Mouse (Mus musculus) limb, embryonic 15.5 days (tissue): ENCODE measurements around the gene Fam173a. TPM values are rescaled to one million over a fixed set of nuclear protein-coding genes. Genes with fewer than 3 reads are reported as not detected.
"Not testable (repeated sequence)": the region's sequence is repeated elsewhere in the genome, so short reads cannot be mapped to it uniquely, and the experiment has no call there.

Experiments
- ATAC-seq: fragments of 200-750 bp; cut with Nextera tagmentation; 2 replicates; pipeline ENCODE4 v1.8.0; 2017; ENCODE audit warnings: low read depth, moderate TSS enrichment; ENCODE audit not compliant: insufficient number of reproducible peaks, low FRiP score, low TSS enrichment
- H3K27ac ChIP-seq: fragments of 300-500 bp; sonication (generic); 2 replicates; pipeline ENCODE4 v1.5.1; 2015; ENCODE audit warnings: moderate library complexity, mild to moderate bottlenecking, inconsistent platforms
- H3K27me3 ChIP-seq: fragments of 300-500 bp; sonication (generic); 2 replicates; pipeline ENCODE4 v1.6.1; 2015; ENCODE audit warnings: inconsistent platforms
- H3K36me3 ChIP-seq: fragments of 300-500 bp; sonication (generic); 2 replicates; pipeline ENCODE4 v1.6.1; 2015; ENCODE audit warnings: inconsistent platforms
- H3K4me1 ChIP-seq: fragments of 300-500 bp; sonication (generic); 2 replicates; pipeline ENCODE4 v1.6.1; 2015; ENCODE audit warnings: inconsistent platforms
- H3K4me2 ChIP-seq: fragments of 300-500 bp; sonication (generic); 2 replicates; pipeline ENCODE4 v1.6.1; 2015; ENCODE audit warnings: mild to moderate bottlenecking, inconsistent platforms
- H3K4me3 ChIP-seq: fragments of 300-500 bp; sonication (generic); 2 replicates; pipeline ENCODE4 v1.5.1; 2015; ENCODE audit warnings: mild to moderate bottlenecking, inconsistent platforms
- H3K9ac ChIP-seq: fragments of 300-500 bp; sonication (generic); 2 replicates; pipeline ENCODE4 v1.6.1; 2015; ENCODE audit warnings: inconsistent platforms
- H3K9me3 ChIP-seq: fragments of 300-500 bp; sonication (generic); 2 replicates; pipeline ENCODE4 v1.6.1; 2016; ENCODE audit warnings: inconsistent platforms
- WGBS: fragments of 180-500 bp; shearing (Covaris S2); methylation state at CpG from one replicate; pipeline ENCODE4 v1.1.7; 2015; 5-methylcytosine and 5-hydroxymethylcytosine counted together
- microRNA-seq: library from miRNA; unstranded; fragments of <30 nt; microRNA quantifications from one replicate; pipeline ENCODE4, GENCODE M21; 2016
- polyA plus RNA-seq: library from polyadenylated mRNA; unstranded; fragments of >200 nt; fragmentation: Nextera tagmentation; extraction: Ambion mirVana; gene quantifications from 2 replicates; pipeline ENCODE4 v1.2.1, GENCODE M21; 2015

Gene Fam173a
- polyA plus RNA-seq, 1 experiment from 2014 or later, result 85.7 TPM

- no peaks in the 10 kb centered on the region; the same call in none of the 2 replicates for H3K4me1 ChIP-seq
- H3K9me3 ChIP-seq, result no peaks in the 10 kb centered on the region
- H3K27me3 ChIP-seq, result no peaks in the 10 kb centered on the region
- H3K4me2 ChIP-seq, result no peak overlapping the region
- 0 out of 2 replicates have a peak overlapping the region, but pooled peaks have one; percentile 14 for H3K9ac ChIP-seq
- H3K4me3 ChIP-seq, result no peak overlapping the region
- no peak for ATAC-seq
- WGBS, result 28% methylated on average over 5 of the region's 5 CpGs
- no peak overlapping the region for H3K27ac ChIP-seq
- no peaks in the 10 kb centered on the region for H3K36me3 ChIP-seq
Observed at GRCm38 (mm10) chr17:25751446-25751845, 41.3 kb downstream of the Fam173a start.

GRCm38 (mm10) chr17:25749314-25749713 is 43.4 kb downstream of the Fam173a start:
- Histone ChIP-seq H3K36me3 (no peaks in the 10 kb centered on the region), H3K27ac (no peak overlapping the region), H3K4me1 (no peaks in the 10 kb centered on the region; the same call in none of the 2 replicates), H3K4me2 (no peak overlapping the region), H3K27me3 (no peaks in the 10 kb centered on the region), H3K9ac (no peak overlapping the region), H3K4me3 (no peak overlapping the region), H3K9me3 (no peaks in the 10 kb centered on the region)
- ATAC-seq, result no peak
- WGBS, result 86% methylated on average over 6 of the region's 6 CpGs

DNA sequence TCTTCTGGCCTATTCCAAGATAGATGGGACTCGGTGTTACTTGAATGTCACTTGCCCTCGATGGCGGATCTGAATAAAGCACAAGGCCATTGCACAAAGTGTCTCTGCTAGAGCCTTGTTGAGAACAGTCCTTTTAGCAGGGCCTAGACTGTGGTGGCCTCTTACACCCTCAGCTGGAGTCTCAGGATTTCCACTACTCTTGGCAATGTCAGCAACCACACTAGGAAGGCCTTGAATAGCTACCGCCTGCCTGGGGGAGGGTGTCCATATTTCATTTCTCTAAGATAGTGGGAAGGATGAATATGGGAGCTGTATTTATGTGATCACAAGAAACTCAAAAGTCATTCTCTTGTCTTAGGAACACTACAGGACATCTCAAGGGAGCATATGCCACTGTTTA is 44.5 kb downstream of the Fam173a start:
- ATAC-seq, result no peak
- Histone ChIP-seq H3K9me3 (no peaks in the 10 kb centered on the region), H3K4me1 (no peaks in the 10 kb centered on the region; the same call in none of the 2 replicates), H3K9ac (no peak overlapping the region), H3K4me2 (no peak overlapping the region), H3K27ac (no peak overlapping the region), H3K4me3 (no peak overlapping the region), H3K27me3 (no peaks in the 10 kb centered on the region), H3K36me3 (no peaks in the 10 kb centered on the region)
- WGBS, result 92% methylated on average over 4 of the region's 4 CpGs

DNA sequence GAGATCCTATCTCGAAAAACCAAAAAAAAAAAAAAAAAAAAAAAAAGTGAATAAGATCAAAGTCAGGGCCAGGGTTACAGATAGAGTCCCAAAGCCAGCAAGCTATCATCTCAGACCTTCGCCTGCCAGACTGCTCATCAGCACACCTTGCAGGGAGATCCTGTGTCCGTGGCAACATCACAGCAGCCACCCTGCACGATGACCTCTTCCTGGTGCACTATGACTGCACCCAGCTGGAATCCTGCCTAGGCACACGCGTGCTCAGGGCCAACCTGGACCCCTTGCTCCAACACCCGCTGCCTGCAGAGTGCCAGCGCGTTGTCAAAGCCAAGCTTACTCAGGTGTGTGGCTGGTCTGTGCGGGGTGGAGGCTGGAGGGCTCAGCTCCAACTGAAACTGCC is 48.4 kb downstream of the Fam173a start:
- no peak overlapping the region for H3K4me2 ChIP-seq
- ATAC-seq, result no peak
- no peak overlapping the region for H3K27ac ChIP-seq
- H3K9me3 ChIP-seq, result no peaks in the 10 kb centered on the region
- H3K36me3 ChIP-seq, result no peaks in the 10 kb centered on the region
- H3K4me3 ChIP-seq, result no peak overlapping the region
- H3K9ac ChIP-seq, result no peak overlapping the region
- WGBS, result 76% methylated on average over 10 of the region's 10 CpGs
- no peaks in the 10 kb centered on the region for H3K27me3 ChIP-seq
- no peaks in the 10 kb centered on the region for H3K4me1 ChIP-seq

DNA sequence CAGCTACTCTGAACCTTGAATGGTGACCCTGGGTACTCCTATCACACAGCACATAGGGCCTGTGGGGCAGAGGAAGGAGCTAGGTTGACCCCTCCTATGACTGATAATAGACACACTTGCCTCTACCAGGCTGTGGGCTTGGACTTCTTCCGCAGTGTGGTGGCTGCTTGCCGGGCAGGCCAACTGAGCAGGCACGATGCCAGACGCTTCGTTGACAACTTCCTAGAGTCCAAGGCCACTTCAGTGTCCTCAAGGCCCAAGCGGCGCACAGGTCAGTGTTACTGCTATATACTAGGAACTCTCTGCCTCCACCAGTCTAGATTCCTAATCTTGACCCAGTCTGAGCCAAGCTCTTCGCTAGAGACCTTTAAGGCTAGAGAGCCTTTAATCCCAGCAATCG is 48.9 kb downstream of the Fam173a start:
- no peak overlapping the region for H3K27ac ChIP-seq
- WGBS, result 87% methylated on average over 9 of the region's 9 CpGs
- no peaks in the 10 kb centered on the region for H3K9me3 ChIP-seq
- ATAC-seq, result no peak
- no peak overlapping the region for H3K4me3 ChIP-seq
- H3K36me3 ChIP-seq, result no peaks in the 10 kb centered on the region
- H3K4me2 ChIP-seq, result no peak overlapping the region
- peaks cover 2% of the 10 kb centered on the region; the same call in 1 of the 2 replicates for H3K27me3 ChIP-seq
- no peak overlapping the region for H3K9ac ChIP-seq
- H3K4me1 ChIP-seq, result no peaks in the 10 kb centered on the region

DNA sequence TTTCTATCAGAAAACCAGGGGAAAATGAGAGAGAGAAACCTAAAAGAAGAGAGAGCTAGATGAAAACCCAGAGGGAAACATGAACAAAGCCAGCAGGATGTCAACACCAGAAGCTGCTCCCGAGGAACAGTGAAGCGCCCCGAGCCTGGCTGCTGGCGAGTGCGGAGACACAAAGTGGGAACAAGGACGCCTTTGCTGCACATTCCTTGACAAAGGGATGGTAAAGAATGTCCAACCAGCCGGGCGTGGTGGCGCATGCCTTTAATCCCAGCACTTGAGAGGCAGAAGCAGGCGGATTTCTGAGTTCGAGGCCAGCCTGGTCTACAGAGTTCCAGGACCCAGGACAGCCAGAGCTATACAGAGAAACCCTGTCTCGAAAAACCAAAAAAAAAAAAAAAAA is 51.2 kb downstream of the Fam173a start:
- not testable (repeated sequence) for H3K9ac ChIP-seq, H3K36me3 ChIP-seq, H3K9me3 ChIP-seq, H3K4me1 ChIP-seq, H3K4me2 ChIP-seq, H3K27ac ChIP-seq, ATAC-seq, H3K4me3 ChIP-seq, H3K27me3 ChIP-seq
- WGBS, result 74% methylated on average over 12 of the region's 12 CpGs

Small RNAs within 50 kb of the gene (microRNA-seq; reads per million reads assigned to microRNA genes)
- not detected for gene Gm25083
- not detected for gene Mir3082
- gene Mir6966, result 0.61 reads per million

Other genes starting within 250 kb of the Fam173a start
- 10.9 and 14.7 TPM in 2 replicates for gene Sox8, start 222.2 kb downstream of the Fam173a start, polyA plus RNA-seq
- 28.8 and 30.5 TPM in 2 replicates for gene Lmf1, start 213.8 kb downstream of the Fam173a start, polyA plus RNA-seq
- 4.8 and 6.1 TPM in 2 replicates for gene Gng13, start 75.7 kb downstream of the Fam173a start, polyA plus RNA-seq
- 20.9 and 21.2 TPM in 2 replicates for gene Chtf18, start 65.5 kb downstream of the Fam173a start, polyA plus RNA-seq
- gene Rpusd1, start 65.2 kb downstream of the Fam173a start, polyA plus RNA-seq, result 22.8 and 23.3 TPM in 2 replicates
- gene Mslnl, start 56.9 kb downstream of the Fam173a start, polyA plus RNA-seq, result 0.13 and 0.17 TPM in 2 replicates
- 38.4 and 40.6 TPM in 2 replicates for gene Msln, start 38.5 kb downstream of the Fam173a start, polyA plus RNA-seq
- 26.7 and 27.2 TPM in 2 replicates for gene Narfl, start 19.1 kb downstream of the Fam173a start, polyA plus RNA-seq
- gene Haghl, start 7.2 kb downstream of the Fam173a start, polyA plus RNA-seq, result 53.2 and 54.4 TPM in 2 replicates
- gene Ccdc78, start 6.3 kb downstream of the Fam173a start, polyA plus RNA-seq, result 0.09 and 0.14 TPM in 2 replicates
- 0.56 and 0.58 TPM in 2 replicates for gene AC134908.4, start 2.8 kb upstream of the Fam173a start, polyA plus RNA-seq
- 39.1 and 40.0 TPM in 2 replicates for gene Metrn, start 4.2 kb upstream of the Fam173a start, polyA plus RNA-seq
- gene Fbxl16, start 16.2 kb upstream of the Fam173a start, polyA plus RNA-seq, result 2.0 and 2.7 TPM in 2 replicates
- 24.6 and 26.5 TPM in 2 replicates for gene Wdr24, start 30.7 kb upstream of the Fam173a start, polyA plus RNA-seq
- 47.2 and 48.9 TPM in 2 replicates for gene Jmjd8, start 36.0 kb upstream of the Fam173a start, polyA plus RNA-seq
- 346 and 387 TPM in 2 replicates for gene Stub1, start 40.5 kb upstream of the Fam173a start, polyA plus RNA-seq
- gene Rhbdl1, start 44.4 kb upstream of the Fam173a start, polyA plus RNA-seq, result 1.8 and 2.6 TPM in 2 replicates
- gene Gm20683, start 48.9 kb upstream of the Fam173a start, polyA plus RNA-seq, result 1.8 and 2.6 TPM in 2 replicates
- 21.9 and 25.4 TPM in 2 replicates for gene Rhot2, start 52.0 kb upstream of the Fam173a start, polyA plus RNA-seq
- 16.8 and 21.3 TPM in 2 replicates for gene Wdr90, start 68.6 kb upstream of the Fam173a start, polyA plus RNA-seq
- gene Mcrip2, start 75.9 kb upstream of the Fam173a start, polyA plus RNA-seq, result 16.7 and 22.2 TPM in 2 replicates
- gene Mettl26, start 82.2 kb upstream of the Fam173a start, polyA plus RNA-seq, result 45.3 and 48.0 TPM in 2 replicates
- 0.63 and 0.65 TPM in 2 replicates for gene Wfikkn1, start 88.0 kb upstream of the Fam173a start, polyA plus RNA-seq
- 30.7 and 35.2 TPM in 2 replicates for gene Rab40c, start 126.8 kb upstream of the Fam173a start, polyA plus RNA-seq
- gene Pigq, start 152.0 kb upstream of the Fam173a start, polyA plus RNA-seq, result 45.7 and 47.8 TPM in 2 replicates
- 0.42 TPM in 1 of 2 replicates, not detected in the other for gene Nhlrc4, start 152.1 kb upstream of the Fam173a start, polyA plus RNA-seq
- gene A930017K11Rik, start 159.7 kb upstream of the Fam173a start, polyA plus RNA-seq, result 0.06 and 0.14 TPM in 2 replicates
- gene Capn15, start 192.9 kb upstream of the Fam173a start, polyA plus RNA-seq, result 24.5 and 29.0 TPM in 2 replicates